Mouse (Mus musculus) cerebellum, adult 2 months (tissue): ENCODE data around the gene Alkal2. TPM values are rescaled to one million over a fixed set of nuclear protein-coding genes. Genes with fewer than 3 reads are reported as not detected.

ENCODE experiments used
- DNase-seq, 2 experiments: peaks; one replicate each; pipeline ENCODE4 v3.0.0; 2021
- H3K27ac ChIP-seq: fragments of 200-500 bp; 2 replicates; pipeline ENCODE4 v1.5.1; 2012; ENCODE audit warnings: low read length, control low read depth, inconsistent platforms; ENCODE audit not compliant: insufficient read depth
- H3K27me3 ChIP-seq: fragments of 200-500 bp; 2 replicates; pipeline ENCODE4 v1.6.1; 2012; ENCODE audit warnings: inconsistent platforms, mild to moderate bottlenecking, low read length, moderate library complexity; ENCODE audit not compliant: control insufficient read depth, insufficient read depth
- H3K4me1 ChIP-seq: fragments of 200-500 bp; 2 replicates; pipeline ENCODE4 v1.6.1; 2011; ENCODE audit warnings: low read length; ENCODE audit not compliant: control insufficient read depth, insufficient read depth
- H3K4me3 ChIP-seq: fragments of 200-500 bp; replicated peaks from 2 replicates; pipeline ENCODE3; 2011; ENCODE audit warnings: mild to moderate bottlenecking, low read depth, low read length, control low read depth; ENCODE audit not compliant: insufficient read depth
- CTCF ChIP-seq: fragments of 200-500 bp; IDR thresholded peaks from 2 replicates; pipeline ENCODE4 v1.5.1; 2011; ENCODE audit warnings: low read depth, mild to moderate bottlenecking, control low read depth, low read length, moderate library complexity, borderline replicate concordance; ENCODE audit not compliant: insufficient read depth
- POLR2A ChIP-seq: fragments of 200-500 bp; IDR thresholded peaks from 2 replicates; pipeline ENCODE4 v1.6.1; 2011; ENCODE audit warnings: low read length, control low read depth, borderline replicate concordance; ENCODE audit not compliant: insufficient read depth
- WGBS: fragments of 180-500 bp; shearing (Covaris S2); methylation state at CpG from one replicate; pipeline ENCODE4 v1.1.7; 2018; 5-methylcytosine and 5-hydroxymethylcytosine counted together
- polyA plus RNA-seq: library from polyadenylated mRNA; depleted of rRNA; stranded (reverse); fragments of >200 nt; gene quantifications from 2 replicates; pipeline ENCODE4 v1.2.3, GENCODE M21; 2012; rRNA removed

The Alkal2 gene
- polyA plus RNA-seq: 0.11 and 0.19 TPM in 2 replicates

DNA sequence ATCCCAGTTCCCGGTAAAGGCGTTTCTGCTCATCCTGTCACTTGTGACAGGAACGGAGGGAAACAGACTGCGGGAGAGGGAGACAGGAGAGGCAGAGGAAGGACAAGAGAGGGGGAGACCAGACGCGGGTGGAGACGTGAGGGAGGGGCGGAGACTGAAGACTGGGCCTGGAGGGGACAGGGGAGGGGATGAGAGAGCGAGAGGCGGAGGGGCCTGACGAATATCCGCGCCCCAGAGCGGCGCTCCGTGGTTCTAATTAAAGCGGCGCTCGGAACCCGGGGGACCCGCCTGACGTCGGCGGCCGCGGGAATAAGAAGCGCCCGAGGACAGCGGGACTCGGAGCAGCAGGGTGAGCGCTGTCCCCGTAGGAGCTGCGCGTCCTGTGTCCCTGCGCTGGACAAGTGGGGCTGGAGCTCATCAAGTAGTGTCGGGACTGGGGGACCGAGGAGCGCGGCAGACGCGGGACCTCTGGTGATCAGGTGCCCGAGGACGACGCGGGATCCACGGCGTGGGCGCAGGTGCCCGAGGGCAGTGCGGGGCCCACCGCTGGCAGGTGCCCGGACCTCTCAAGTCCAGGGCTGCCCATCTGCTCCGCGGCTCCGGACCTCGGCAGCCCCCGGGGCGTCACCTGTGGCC lies at the start of gene Alkal2:
Alkal2 (plus strand) TSS at position 337 of the 636 bp plus-strand sequence.
- under 1% methylated on average over 58 of the region's 58 CpGs for WGBS
- Histone ChIP-seq H3K27ac (no peak within 1 kb of the TSS), H3K4me3 (peak within 1 kb of the TSS; percentile 36), H3K27me3 (peaks cover 6% of the 10 kb centered on the region; the same call in 1 of the 2 replicates), H3K4me1 (no peaks in the 10 kb centered on the region)
- DNase-seq: no peak
- no peak for TF ChIP-seq CTCF
- no peak for TF ChIP-seq POLR2A

DNA sequence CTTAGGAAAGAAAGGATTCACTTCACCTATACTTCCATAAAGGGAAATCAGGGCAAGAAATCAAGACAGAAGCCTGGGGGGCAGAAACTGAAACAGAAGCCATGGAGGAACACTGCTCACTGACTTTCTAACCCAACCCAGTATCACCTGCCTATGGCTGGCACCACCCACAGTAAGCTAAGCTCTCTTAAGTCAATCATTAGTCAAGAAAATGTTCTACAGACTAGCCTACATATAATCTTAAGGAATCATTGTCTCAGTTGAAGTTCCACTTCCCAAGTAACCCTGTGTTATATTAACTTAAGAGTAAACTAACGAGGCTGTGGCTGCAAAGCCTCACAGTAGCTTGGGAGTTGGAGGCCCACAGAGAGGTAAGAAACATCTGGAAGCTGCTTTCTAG lies 35.6 kb upstream of the Alkal2 start:
- Histone ChIP-seq H3K4me1 (peaks cover 10% of the 10 kb centered on the region), H3K4me3 (no peak overlapping the region), H3K27ac (no peak overlapping the region), H3K27me3 (no peaks in the 10 kb centered on the region)
- WGBS: 96% methylated on average over 1 of the region's 1 CpGs
- TF ChIP-seq CTCF (no peak), POLR2A (no peak)
- no peak for DNase-seq

DNA sequence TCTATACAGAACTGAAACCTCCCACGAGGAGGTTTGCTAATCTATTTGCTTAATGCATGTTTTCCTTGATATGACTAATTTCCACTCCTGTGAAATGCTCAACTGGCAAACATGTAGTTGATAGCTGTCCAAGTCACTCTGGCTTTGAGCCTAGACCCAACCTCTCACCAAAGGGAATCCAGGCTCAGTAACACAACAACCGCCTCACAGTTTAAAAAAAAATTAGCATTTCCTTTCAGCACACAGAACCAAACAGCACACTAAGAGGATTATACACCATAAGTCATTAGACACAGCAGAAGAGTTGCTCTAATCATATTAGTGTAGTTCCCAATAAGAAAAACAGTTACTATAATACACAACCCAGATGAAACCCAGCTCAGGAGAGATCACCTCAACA lies 33.2 kb upstream of the Alkal2 start:
- H3K27me3 ChIP-seq: no peaks in the 10 kb centered on the region
- no peak overlapping the region for H3K4me3 ChIP-seq
- TF ChIP-seq CTCF: no peak
- TF ChIP-seq POLR2A: no peak
- no peak overlapping the region for H3K27ac ChIP-seq
- H3K4me1 ChIP-seq: peaks cover 10% of the 10 kb centered on the region
- peak; percentile 47 to 72 for DNase-seq
- 11% methylated on average over 2 of the region's 2 CpGs for WGBS

DNA sequence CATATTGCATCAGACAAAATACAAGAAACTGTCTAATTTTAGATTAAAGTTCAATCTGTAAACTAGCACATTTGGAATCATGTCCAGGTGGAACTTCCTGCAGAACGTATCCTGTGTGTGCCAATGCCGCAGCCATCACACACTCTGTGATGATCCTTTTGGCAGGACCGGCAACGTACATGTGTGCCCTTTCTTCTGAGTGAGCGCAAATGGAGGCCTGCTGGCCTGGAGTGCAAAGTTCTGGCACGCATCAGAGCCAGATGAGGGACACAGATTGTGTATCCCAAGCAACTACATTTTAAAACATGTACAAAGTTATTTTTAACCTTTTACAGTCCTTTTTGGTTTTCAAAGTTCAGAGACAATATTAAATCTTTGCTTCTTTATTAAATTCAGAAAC lies 32.3 kb upstream of the Alkal2 start:
- no peak overlapping the region for H3K4me3 ChIP-seq
- no peaks in the 10 kb centered on the region for H3K27me3 ChIP-seq
- DNase-seq: peak; percentile 18 to 55
- no peak overlapping the region for H3K27ac ChIP-seq
- no peak for TF ChIP-seq POLR2A
- TF ChIP-seq CTCF: no peak
- peaks cover 10% of the 10 kb centered on the region for H3K4me1 ChIP-seq
- WGBS: 28% methylated on average over 6 of the region's 6 CpGs

DNA sequence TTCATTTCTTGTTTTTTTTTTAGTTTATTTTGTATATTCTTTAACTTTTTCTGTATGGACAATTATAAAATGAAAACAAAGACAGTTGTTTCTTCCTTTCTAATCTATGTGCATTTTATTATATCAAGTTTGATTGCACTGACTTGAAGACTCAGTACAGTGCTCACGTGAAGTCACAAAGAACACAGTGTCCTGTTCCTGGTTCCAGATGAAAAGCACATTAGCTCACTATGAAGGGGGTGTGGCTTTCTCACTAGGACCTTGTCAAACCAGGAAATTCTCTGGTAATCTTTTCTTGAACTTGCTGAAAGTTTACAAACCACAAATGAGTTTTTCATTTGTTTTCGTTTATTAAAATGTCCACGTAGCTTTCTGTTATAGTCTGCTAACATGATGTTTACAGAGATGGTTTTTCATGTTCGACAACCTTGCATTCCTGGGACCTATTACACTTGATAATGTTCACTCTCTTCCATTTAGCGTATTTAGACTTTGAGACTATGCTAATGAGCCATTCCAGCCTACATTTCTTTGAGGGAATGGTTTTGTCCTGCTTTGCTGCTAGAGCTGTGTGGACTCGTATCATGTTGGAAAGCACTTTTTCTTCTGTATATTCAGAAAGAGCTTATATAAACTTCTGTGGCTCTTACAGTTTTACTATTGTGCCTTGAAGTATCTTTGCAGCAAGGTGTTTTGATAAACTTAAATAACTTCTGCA lies 28.5 kb upstream of the Alkal2 start:
- Histone ChIP-seq H3K4me1 (peaks cover 10% of the 10 kb centered on the region), H3K27me3 (no peaks in the 10 kb centered on the region), H3K4me3 (no peak overlapping the region), H3K27ac (no peak overlapping the region)
- WGBS: 90% methylated on average over 6 of the region's 6 CpGs
- TF ChIP-seq POLR2A (no peak), CTCF (no peak)
- DNase-seq: no peak

DNA sequence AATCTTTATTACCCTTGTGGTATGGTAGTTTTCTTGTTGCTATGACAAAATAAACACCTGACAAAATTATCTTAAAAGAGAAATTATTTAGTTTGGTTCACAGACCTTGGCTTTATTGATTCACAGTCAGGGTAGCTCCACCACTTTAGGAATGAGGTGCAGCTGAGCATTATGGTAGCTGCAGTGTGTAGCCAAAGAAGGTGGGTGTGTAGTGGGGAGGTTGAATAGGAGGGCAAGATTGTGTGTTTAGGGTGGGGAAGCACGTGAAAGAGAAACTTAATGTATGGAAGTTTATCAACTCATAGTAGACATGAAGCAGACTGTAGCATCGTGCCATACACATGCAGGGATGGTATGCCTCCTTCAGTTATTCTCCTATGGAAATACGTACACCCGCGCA lies 27.9 kb upstream of the Alkal2 start:
- no peak for TF ChIP-seq POLR2A
- TF ChIP-seq CTCF: no peak
- DNase-seq: no peak
- Histone ChIP-seq H3K4me1 (peaks cover 6% of the 10 kb centered on the region), H3K27me3 (no peaks in the 10 kb centered on the region), H3K27ac (no peak overlapping the region), H3K4me3 (no peak overlapping the region)
- 90% methylated on average over 5 of the region's 5 CpGs for WGBS

DNA sequence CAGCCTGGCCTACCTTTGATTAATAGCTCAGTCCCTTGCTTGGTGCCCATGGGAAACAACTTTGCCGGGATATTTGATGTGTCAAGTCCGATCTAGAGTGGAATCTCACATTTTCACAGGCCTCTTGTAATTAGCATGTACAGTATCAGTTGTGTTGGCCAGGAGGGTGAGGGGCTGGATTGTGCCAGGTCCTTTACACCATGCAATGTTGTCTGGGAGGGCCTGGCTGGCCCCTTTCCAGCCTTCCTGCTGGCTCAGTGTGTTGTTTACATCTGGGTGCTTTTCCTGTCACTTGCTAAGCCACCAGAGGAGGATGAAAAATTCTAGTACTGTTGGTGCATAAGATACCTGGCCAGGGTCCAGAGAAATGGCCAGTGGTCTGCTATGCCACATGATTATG lies 19.8 kb upstream of the Alkal2 start:
- 15% methylated on average over 2 of the region's 2 CpGs for WGBS
- H3K27ac ChIP-seq: no peak overlapping the region
- no peaks in the 10 kb centered on the region for H3K4me1 ChIP-seq
- TF ChIP-seq POLR2A: no peak
- TF ChIP-seq CTCF: no peak
- no peak overlapping the region for H3K4me3 ChIP-seq
- DNase-seq: no peak
- no peaks in the 10 kb centered on the region for H3K27me3 ChIP-seq

DNA sequence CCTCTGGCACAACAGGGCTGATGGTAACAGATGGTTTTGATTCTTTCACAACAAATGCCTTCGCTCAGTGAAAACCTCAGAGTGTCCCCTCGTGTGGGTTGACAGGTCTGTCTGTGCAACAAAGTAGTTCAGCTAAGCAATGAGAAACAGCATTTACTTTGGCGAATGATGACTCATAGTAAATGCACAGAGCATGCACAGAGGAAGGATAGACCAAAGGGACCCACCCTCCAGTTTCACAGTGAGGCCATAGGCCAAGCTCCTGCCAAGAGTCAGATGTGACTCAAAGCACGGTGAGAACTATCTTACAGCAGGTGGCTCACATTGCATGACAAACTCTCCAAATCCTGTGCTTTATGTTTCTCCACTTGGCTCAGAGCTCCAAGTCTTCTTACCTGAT lies 18.3 kb upstream of the Alkal2 start:
- WGBS: 51% methylated on average over 4 of the region's 4 CpGs
- Histone ChIP-seq H3K4me1 (no peaks in the 10 kb centered on the region), H3K27me3 (no peaks in the 10 kb centered on the region), H3K27ac (no peak overlapping the region), H3K4me3 (no peak overlapping the region)
- TF ChIP-seq POLR2A: no peak
- no peak for TF ChIP-seq CTCF
- DNase-seq: no peak
